Mouse (Mus musculus) 416B (cell line): Measurements from ENCODE around the gene Vmn1r115.
"Not testable (repeated sequence)": the region's sequence is repeated elsewhere in the genome, so short reads cannot be mapped to it uniquely, and the experiment has no call there.

Experiments
- DNase-seq: peaks from one replicate; pipeline ENCODE4 v3.0.0; 2011; ENCODE audit warnings: low read depth

Vmn1r115 gene

DNA sequence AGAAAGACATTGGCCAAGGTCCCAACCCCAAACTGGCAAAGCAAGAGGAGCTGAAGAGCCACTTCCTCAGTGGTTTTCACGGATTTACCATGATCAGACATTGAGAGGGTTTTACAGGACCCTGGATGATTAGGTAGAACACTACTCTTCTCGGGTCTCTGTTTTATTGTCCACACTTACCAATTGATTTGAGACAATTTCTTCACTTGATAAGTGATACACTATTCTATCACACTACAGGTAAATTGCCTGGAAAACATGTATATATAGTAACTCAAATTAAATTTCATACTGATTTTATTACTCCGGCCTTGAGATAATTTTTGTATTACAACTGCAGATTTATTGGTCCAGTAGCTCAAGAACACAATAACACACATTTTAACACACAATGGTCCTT, at the start of gene Vmn1r115:
Gene Vmn1r115, minus strand, starts transcription at position 101 of the 400 bp plus-strand sequence.
- DNase-seq: not testable (repeated sequence)

GRCm38 (mm10) chr7:20884021-20884420, 39.2 kb upstream of the Vmn1r115 start, which contains the start of gene Vmn1r117:
Gene Vmn1r117 (minus strand): TSS chr7:20884121.
- not testable (repeated sequence) for DNase-seq

DNA sequence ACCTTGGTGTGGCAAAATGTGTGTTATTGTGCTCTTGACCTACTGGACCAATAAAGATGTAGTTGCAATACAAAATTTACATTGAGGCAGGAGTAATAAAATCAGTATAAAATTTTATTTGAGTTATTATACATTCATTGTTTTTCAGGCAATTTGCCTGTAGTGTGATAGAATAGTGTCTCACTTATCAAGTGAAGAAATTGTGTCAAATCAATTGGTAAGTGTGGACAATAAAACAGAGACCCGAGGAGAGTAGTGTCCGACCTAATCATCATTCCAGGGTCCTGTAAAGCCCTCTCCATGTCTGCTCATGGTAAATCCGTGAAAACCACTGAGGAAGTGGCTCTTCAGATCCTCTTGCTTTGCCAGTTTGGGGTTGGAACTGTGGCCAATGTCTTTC, 27.2 kb upstream of the Vmn1r115 start, which contains the start of gene Vmn1r116:
Gene Vmn1r116, plus strand, starts transcription at position 301 of the 400 bp plus-strand sequence.
- DNase-seq: not testable (repeated sequence)

GRCm38 (mm10) chr7:20812086-20812485, 32.7 kb downstream of the Vmn1r115 start, which contains the start of gene Vmn1r114:
Gene Vmn1r114 (minus strand): TSS chr7:20812186.
- not testable (repeated sequence) for DNase-seq
